Mouse (Mus musculus): ENCODE measurements around the gene Cyyr1.

The Cyyr1 gene

GRCm38 (mm10) chr16:85470057-85470456 is 83.1 kb downstream of the Cyyr1 start:
- DNase-seq (ENCODE audit: low spot score in 2 of 2) = no peak

- DNase-seq (ENCODE audit: low spot score in 2 of 2) = no peak
These were observed 98.2 kb downstream of the Cyyr1 start for GRCm38 (mm10) chr16:85455043-85455442.

GRCm38 (mm10) chr16:85446306-85446705 is 106.9 kb downstream of the Cyyr1 start:
- DNase-seq (ENCODE audit: low spot score in 2 of 2) = no peak

- no peak for DNase-seq (ENCODE audit: low spot score in 2 of 2)
These were observed 107.4 kb downstream of the Cyyr1 start for GRCm38 (mm10) chr16:85445801-85446200.

DNA sequence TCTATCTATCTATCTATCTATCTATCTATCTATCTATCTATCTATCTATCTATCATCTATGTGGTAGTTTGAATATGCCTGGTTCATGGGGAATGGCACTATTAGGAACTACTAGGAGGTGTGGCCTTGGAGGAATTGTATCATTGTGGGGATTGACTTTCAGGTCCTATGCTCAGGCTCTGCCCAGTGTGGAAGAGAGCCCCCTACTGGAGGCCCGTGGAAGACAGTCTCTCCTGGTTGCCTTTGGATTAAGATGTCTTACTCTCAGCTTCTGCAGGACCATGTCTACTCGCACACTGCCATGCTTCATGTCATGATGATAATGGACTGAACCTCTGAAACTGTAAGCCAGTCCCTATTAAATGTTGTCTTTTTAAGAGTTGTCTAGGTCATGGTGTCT is 117.8 kb downstream of the Cyyr1 start:
- peak in 1 of 2 experiments; percentile 28 for DNase-seq (ENCODE audit: low spot score in 2 of 2)

GRCm38 (mm10) chr16:85429173-85429572 is 124.0 kb downstream of the Cyyr1 start:
- DNase-seq (ENCODE audit: low spot score in 2 of 2) = no peak

DNA sequence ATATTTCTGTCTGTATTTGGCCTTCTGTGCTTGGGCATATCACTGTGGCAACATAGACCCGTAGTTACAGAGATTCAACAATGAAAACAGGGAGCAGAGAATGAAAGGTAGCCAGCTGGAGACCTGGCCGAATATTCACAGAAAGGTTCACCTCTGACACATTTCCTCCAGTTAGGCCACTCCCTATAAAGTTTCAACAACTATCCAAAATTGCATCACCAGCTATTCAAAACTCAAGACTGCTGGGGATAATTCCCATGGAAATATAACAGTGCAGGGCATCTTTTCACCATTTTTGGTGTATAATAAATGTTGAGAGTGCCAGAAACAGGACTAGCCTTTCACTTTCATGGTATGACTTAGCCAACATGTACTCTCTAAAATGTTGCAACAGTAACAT is 130.3 kb downstream of the Cyyr1 start:
- no peak for DNase-seq (ENCODE audit: low spot score in 2 of 2)

DNA sequence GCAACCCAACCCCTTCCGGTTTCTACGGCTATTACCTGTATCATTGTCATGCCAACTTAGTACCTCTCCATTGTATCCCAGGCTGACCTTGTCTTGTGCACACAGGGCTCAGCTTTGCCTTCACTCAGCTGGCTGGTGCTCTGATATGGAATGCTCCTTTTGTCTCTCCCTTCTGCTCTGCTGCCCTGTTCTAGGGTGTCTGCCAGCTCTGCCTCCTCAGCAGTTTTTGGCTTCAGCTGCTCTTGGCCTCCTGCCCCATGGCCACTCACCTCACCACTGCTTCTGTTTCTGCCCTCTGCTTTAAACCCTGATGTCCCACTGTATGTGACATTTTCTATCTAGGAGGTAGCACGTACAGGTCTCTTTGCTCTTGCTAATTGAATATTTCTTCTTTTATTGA is 137.8 kb downstream of the Cyyr1 start:
- DNase-seq (ENCODE audit: low spot score in 2 of 2) = no peak

GRCm38 (mm10) chr16:85393430-85393948 is 159.7 kb downstream of the Cyyr1 start:
- no peak for DNase-seq (ENCODE audit: low spot score in 2 of 2)

DNA sequence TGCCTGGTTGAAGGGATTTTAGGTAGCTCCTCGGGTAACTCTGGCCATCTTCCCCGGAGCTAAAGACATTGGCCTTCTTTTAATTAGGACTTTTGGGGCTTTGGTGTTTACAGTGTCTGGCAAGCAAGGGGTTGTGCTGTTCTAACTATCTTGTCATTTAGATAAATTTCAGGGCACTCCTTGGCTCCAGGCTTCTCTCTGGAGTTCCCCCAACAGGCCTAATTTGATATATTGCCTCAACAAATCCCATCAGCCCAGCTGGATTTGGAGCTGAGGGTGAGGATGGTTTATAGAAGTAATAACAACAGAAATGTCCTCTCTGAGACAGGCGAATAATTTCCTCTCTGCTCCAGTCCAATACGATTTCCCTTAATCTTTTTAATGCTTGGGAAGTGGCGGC is 166.4 kb downstream of the Cyyr1 start:
- no peak for DNase-seq (ENCODE audit: low spot score in 2 of 2)
